Mouse (Mus musculus): Measurements from ENCODE around the gene Lamc2. TPM values are rescaled to one million over a fixed set of nuclear protein-coding genes. Genes with fewer than 3 reads are reported as not detected.

Lamc2 gene
- polyA plus RNA-seq, 1 experiment: 0.01 TPM

DNA sequence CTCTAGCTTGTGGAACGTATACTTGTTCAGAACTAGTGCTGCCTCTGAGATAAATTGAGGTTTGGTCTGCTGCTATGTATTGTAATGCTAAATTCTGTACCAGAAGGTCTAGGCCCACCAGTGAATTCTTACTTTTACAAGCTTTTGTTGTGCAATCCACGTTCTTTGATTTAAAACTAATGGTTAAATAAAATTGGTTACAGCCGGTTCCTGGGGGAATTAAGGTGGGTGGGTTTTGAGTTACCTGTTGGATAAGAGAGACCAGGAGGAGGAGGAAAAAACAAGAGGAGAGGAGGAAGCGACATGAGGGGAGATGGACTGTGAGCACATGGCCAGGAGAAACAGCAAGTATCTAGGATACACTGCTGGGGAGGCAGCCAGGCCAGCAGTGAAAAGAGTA is 30.3 kb upstream of the Lamc2 start:
- Histone ChIP-seq H3K36me3 (ENCODE audit: control insufficient read depth) (peaks cover 7% of the 10 kb centered on the region), H3K4me1 (ENCODE audit: control insufficient read depth) (no peaks in the 10 kb centered on the region), H3K9me3 (ENCODE audit: control insufficient read depth, low read length) (no peaks in the 10 kb centered on the region), H3K4me3 (replicated peaks) (no peak overlapping the region), H3K27me3 (ENCODE audit: control insufficient read depth) (no peaks in the 10 kb centered on the region)
- TF ChIP-seq TAL1 (IDR thresholded peaks at IDR 0.05; ENCODE audit: low read length) (no peak), GATA1 (IDR thresholded peaks at IDR 0.05; ENCODE audit: low read length) (no peak)

DNA sequence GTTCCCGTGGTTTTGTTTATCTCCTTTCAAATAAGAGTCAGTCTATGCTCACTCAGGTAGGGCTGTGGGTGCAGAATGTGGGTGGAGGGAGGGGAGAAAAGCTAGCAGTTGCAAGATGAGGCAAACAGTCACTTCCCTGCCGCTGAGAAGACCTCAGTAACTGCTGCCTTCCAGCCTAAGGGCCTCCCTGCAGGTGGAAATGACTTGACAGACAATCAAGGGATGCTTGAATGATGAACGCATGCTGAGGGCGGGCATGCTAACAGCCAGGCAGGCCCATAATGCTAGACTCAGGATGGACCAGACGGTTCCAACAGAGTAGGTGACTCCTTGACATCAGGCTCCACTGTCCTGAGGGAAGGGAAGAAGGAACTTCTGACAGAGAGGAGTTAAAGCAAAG is 29.4 kb upstream of the Lamc2 start:
- no peak overlapping the region for H3K4me3 ChIP-seq (replicated peaks)
- no peaks in the 10 kb centered on the region for H3K27me3 ChIP-seq (ENCODE audit: control insufficient read depth)
- H3K4me1 ChIP-seq (ENCODE audit: control insufficient read depth): no peaks in the 10 kb centered on the region
- no peak for TF ChIP-seq GATA1 (IDR thresholded peaks at IDR 0.05; ENCODE audit: low read length)
- no peak for TF ChIP-seq TAL1 (IDR thresholded peaks at IDR 0.05; ENCODE audit: low read length)
- peaks cover 4% of the 10 kb centered on the region; the same call in 1 of the 2 replicates for H3K36me3 ChIP-seq (ENCODE audit: control insufficient read depth)
- no peaks in the 10 kb centered on the region for H3K9me3 ChIP-seq (ENCODE audit: control insufficient read depth, low read length)

DNA sequence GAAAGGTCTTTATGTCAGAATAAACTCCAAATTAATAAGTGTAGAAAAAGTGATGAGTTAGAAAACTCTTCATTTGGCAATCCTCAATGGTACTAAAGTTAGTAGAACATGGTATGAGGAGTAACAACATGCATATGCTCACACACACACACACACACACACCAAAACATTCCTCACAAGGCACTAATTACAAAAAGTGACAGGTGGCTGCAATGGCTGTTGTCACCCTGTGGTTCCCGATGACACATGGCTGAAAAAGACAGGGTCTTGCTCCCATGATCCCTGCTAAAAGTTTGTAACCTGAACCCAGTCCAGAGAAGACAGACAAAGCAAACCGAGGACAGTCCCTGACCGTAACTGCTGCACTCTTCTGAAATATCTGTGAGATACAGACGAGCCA is 24.7 kb upstream of the Lamc2 start:
- Histone ChIP-seq H3K27me3 (ENCODE audit: control insufficient read depth) (no peaks in the 10 kb centered on the region), H3K36me3 (ENCODE audit: control insufficient read depth) (no peaks in the 10 kb centered on the region), H3K9me3 (ENCODE audit: control insufficient read depth, low read length) (no peaks in the 10 kb centered on the region), H3K4me1 (ENCODE audit: control insufficient read depth) (no peaks in the 10 kb centered on the region), H3K4me3 (replicated peaks) (no peak overlapping the region)
- no peak for TF ChIP-seq GATA1 (IDR thresholded peaks at IDR 0.05; ENCODE audit: low read length)
- no peak for TF ChIP-seq TAL1 (IDR thresholded peaks at IDR 0.05; ENCODE audit: low read length)

GRCm38 (mm10) chr1:153210198-153210597 is 24.0 kb upstream of the Lamc2 start:
- Histone ChIP-seq H3K9me3 (ENCODE audit: control insufficient read depth, low read length) (no peaks in the 10 kb centered on the region), H3K4me1 (ENCODE audit: control insufficient read depth) (no peaks in the 10 kb centered on the region), H3K4me3 (replicated peaks) (no peak overlapping the region), H3K36me3 (ENCODE audit: control insufficient read depth) (no peaks in the 10 kb centered on the region), H3K27me3 (ENCODE audit: control insufficient read depth) (no peaks in the 10 kb centered on the region)
- TF ChIP-seq TAL1 (IDR thresholded peaks at IDR 0.05; ENCODE audit: low read length): no peak
- no peak for TF ChIP-seq GATA1 (IDR thresholded peaks at IDR 0.05; ENCODE audit: low read length)

DNA sequence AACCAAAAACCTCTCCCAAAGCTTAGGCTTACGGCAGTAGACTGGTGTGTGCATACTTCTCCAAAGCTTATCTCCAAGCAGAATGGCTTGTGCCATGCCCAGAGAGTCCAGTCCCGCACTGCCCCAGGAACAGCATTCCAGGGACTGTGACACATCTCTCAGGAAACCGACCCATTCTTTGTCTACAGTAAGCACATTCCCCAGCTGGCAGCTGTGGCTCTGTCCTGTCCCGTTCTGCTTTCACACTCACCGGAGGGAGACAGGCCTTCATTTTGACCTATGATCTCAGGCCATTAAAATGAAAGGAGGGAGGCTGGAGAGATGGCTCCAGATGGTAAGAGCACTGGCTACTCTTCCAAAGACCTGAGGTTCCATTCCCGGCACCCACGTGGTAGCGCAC is 15.9 kb upstream of the Lamc2 start:
- TF ChIP-seq TAL1 (IDR thresholded peaks at IDR 0.05; ENCODE audit: low read length) (no peak), GATA1 (IDR thresholded peaks at IDR 0.05; ENCODE audit: low read length) (no peak)

GRCm38 (mm10) chr1:153201448-153201847 is 15.2 kb upstream of the Lamc2 start:
- TF ChIP-seq TAL1 (IDR thresholded peaks at IDR 0.05; ENCODE audit: low read length): no peak
- no peak for TF ChIP-seq GATA1 (IDR thresholded peaks at IDR 0.05; ENCODE audit: low read length)
- Histone ChIP-seq H3K4me3 (replicated peaks) (no peak overlapping the region), H3K9me3 (ENCODE audit: control insufficient read depth, low read length) (no peaks in the 10 kb centered on the region), H3K36me3 (ENCODE audit: control insufficient read depth) (no peaks in the 10 kb centered on the region), H3K4me1 (ENCODE audit: control insufficient read depth) (no peaks in the 10 kb centered on the region), H3K27me3 (ENCODE audit: control insufficient read depth) (no peaks in the 10 kb centered on the region)

More for the DNA sequence above, 15.9 kb upstream of the Lamc2 start:
- no peaks in the 10 kb centered on the region for H3K27me3 ChIP-seq (ENCODE audit: control insufficient read depth)
- H3K4me3 ChIP-seq (replicated peaks): no peak overlapping the region
- H3K4me1 ChIP-seq (ENCODE audit: control insufficient read depth): no peaks in the 10 kb centered on the region
- H3K36me3 ChIP-seq (ENCODE audit: control insufficient read depth): no peaks in the 10 kb centered on the region
- no peaks in the 10 kb centered on the region for H3K9me3 ChIP-seq (ENCODE audit: control insufficient read depth, low read length)

- Histone ChIP-seq H3K36me3 (ENCODE audit: control insufficient read depth) (no peaks in the 10 kb centered on the region), H3K27me3 (ENCODE audit: control insufficient read depth) (no peaks in the 10 kb centered on the region), H3K9me3 (ENCODE audit: control insufficient read depth, low read length) (no peaks in the 10 kb centered on the region), H3K4me1 (ENCODE audit: control insufficient read depth) (no peaks in the 10 kb centered on the region), H3K4me3 (replicated peaks) (no peak overlapping the region)
- TF ChIP-seq TAL1 (IDR thresholded peaks at IDR 0.05; ENCODE audit: low read length) (no peak), GATA1 (IDR thresholded peaks at IDR 0.05; ENCODE audit: low read length) (no peak)
Measured at GRCm38 (mm10) chr1:153197316-153197850, 11.1 kb upstream of the Lamc2 start.

DNA sequence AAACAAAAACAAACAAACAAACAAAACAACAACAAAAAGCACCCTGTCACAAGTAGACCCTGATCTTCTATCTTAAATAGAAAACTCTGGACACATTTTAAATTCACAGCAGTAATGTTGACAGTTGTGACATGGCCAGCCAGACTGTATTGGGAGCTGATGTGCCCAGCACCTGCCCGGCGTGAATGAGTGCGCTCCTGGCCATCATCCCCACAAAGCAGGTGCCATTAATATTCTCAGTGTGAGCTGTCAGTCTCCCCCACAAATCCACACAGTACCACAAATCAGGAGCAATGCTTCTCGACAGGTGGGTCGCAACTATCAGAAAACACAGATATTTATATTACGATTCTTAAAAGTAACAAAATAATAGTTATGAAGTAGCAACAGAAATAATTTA is 6.7 kb upstream of the Lamc2 start:
- Histone ChIP-seq H3K27me3 (ENCODE audit: control insufficient read depth) (peaks cover 5% of the 10 kb centered on the region), H3K36me3 (ENCODE audit: control insufficient read depth) (no peaks in the 10 kb centered on the region), H3K4me3 (replicated peaks) (no peak overlapping the region), H3K9me3 (ENCODE audit: control insufficient read depth, low read length) (no peaks in the 10 kb centered on the region), H3K4me1 (ENCODE audit: control insufficient read depth) (no peaks in the 10 kb centered on the region)
- TF ChIP-seq GATA1 (IDR thresholded peaks at IDR 0.05; ENCODE audit: low read length): no peak
- TF ChIP-seq TAL1 (IDR thresholded peaks at IDR 0.05; ENCODE audit: low read length): no peak

DNA sequence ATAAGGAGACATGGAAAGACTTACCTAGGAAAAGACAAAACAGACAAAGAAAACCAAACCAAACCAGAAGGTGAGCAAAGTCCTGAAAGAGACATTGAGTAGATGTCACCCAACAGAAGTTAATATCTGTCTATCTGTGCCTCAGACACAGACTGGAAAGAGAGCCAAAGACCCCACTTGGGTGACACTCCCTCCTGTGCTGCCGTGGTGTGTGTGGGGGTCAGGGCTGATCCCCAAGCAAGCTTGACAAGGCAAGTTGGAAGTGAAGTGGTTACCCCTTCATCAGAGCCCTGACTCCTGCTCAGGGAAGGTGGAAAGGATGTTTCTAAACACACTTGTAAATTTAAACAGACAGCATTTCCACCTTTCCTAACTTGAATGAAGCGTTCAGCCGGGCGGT is 6.1 kb upstream of the Lamc2 start:
- TF ChIP-seq TAL1 (IDR thresholded peaks at IDR 0.05; ENCODE audit: low read length) (no peak), GATA1 (IDR thresholded peaks at IDR 0.05; ENCODE audit: low read length) (no peak)
- Histone ChIP-seq H3K4me1 (ENCODE audit: control insufficient read depth) (no peaks in the 10 kb centered on the region), H3K4me3 (replicated peaks) (no peak overlapping the region), H3K36me3 (ENCODE audit: control insufficient read depth) (no peaks in the 10 kb centered on the region), H3K27me3 (ENCODE audit: control insufficient read depth) (peaks cover 8% of the 10 kb centered on the region), H3K9me3 (ENCODE audit: control insufficient read depth, low read length) (no peaks in the 10 kb centered on the region)

- TF ChIP-seq GATA1 (IDR thresholded peaks at IDR 0.05; ENCODE audit: low read length) (no peak), TAL1 (IDR thresholded peaks at IDR 0.05; ENCODE audit: low read length) (no peak)
- H3K27me3 ChIP-seq (ENCODE audit: control insufficient read depth): peaks cover 12% of the 10 kb centered on the region
- H3K9me3 ChIP-seq (ENCODE audit: control insufficient read depth, low read length): no peaks in the 10 kb centered on the region
- H3K36me3 ChIP-seq (ENCODE audit: control insufficient read depth): no peaks in the 10 kb centered on the region
- no peaks in the 10 kb centered on the region for H3K4me1 ChIP-seq (ENCODE audit: control insufficient read depth)
- no peak overlapping the region for H3K4me3 ChIP-seq (replicated peaks)
Measured at GRCm38 (mm10) chr1:153191943-153192329, 5.7 kb upstream of the Lamc2 start.
